Mouse (Mus musculus): ENCODE results near the gene Ndufa9. TPM values are rescaled to one million over a fixed set of nuclear protein-coding genes. Genes with fewer than 3 reads are reported as not detected.

Gene Ndufa9
- total RNA-seq (2022), result 100 to 1,000 TPM; 161 to 212 (median 180) TPM

DNA sequence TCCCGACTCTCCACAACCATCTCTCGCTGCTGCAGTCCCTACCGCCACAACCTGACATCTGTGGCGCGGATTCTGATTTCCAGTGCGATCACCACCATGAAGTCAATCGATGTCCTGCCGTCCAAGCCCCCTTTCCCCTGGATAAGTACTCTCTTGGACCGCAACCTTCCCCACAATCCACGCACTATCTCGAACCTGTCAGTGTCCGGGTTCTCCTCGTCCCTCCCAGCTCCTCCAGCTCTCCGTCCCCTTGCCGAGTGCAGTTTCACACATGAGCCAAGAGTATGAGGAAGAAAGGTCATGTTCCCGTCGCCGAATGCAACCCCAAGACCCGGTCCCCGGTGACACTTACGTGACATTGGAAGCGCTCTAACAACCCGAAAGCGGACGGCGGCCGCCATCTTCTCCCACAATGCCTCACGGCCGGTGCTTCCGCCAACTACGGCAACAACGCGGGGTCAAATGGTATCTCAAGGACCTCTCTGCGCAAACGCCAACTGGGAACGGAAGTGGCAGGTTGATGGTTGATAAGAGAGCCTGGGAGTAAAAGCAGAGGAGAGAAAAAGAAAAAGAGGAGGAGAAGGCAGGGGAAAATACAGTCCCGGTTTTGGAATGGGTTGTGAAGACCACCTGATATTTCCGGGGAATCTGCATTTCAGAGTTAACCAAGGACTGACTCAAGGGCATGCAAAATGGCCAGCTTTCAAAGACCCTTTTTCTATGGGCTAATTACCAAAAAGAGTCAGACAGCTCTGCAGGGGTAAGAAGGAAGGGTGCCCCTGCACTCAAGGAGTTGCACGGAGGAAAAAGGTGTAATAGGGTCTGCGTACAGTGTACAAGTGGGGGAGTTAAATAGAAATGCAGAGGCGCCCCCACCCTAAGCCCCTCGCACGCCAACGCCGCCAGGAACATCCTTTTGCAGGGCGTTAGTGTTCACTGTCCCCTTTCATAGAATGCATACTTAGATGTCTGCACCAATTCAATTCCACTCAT lies at the start of gene Ndufa9:
Gene Ndufa9, minus strand, starts transcription at position 425 of the 993 bp plus-strand sequence.
- peak; percentile 91 for DNase-seq

- no peak for DNase-seq
Observed at GRCm38 (mm10) chr6:126877118-126877517, 28.2 kb upstream of the Ndufa9 start.

DNA sequence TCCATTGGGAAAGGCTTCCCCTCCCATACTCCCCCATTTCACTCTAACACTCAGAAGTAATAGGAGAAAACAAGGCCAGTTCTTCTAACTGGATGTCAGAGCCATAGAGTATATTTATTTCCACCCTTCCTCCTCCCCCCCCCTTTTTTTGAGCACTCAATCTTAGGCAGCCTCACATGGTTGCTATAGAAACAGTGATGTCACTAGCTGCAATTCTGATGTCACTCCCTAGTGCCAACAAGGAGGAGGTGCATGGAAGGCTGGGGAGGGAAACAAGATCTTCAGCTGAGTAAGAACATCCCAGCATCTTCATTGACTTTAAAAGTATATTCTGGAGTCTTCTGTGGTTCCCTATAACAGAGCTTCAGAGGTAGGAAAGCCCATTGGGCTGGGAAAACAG lies 3.9 kb upstream of the Ndufa9 start, which contains the start of gene Akap3:
Gene Akap3, plus strand, starts transcription at position 218 of the 400 bp plus-strand sequence.
- no peak for DNase-seq

GRCm38 (mm10) chr6:126836628-126837027 lies 12.3 kb downstream of the Ndufa9 start:
- DNase-seq, result no peak

DNA sequence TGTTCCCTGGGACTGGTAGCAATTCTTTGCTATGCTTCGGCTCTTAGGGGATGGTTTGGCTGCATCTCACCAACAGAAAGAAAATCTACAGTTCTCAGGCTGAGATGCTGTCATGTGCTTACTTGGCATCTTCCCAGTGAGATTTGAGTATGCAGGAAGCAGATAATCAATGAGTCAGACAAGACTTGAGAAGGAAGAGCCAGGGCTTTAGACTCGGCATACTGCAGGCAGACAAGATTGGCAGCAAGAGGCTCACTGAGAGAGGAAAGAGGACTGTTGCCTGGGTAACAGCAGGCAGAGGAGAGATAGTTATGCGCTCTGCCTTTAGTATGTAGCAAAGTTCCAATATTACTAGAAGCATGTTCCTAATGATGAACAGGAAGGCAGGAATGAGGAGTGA lies 25.8 kb downstream of the Ndufa9 start:
- DNase-seq, result no peak

DNA sequence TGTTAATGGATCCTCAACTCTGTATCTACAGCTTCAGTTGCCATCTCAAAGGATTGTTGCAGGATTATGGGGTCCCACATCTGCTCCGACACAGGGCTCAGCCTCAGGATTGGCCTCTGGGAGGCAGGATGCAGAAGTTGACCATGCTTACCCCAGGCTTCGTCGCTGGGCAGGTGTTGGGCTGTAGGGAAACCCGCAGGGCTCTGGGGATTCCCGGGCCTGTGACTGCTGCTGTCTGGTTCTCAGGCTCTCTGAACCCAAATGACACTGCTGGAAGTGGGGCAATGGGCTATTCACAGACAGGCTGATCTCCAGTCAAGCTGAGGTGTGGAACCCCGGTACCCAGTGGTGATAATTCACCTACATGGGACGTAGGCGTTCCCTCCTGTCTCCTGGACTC lies 32.6 kb downstream of the Ndufa9 start:
- DNase-seq, result no peak

DNA sequence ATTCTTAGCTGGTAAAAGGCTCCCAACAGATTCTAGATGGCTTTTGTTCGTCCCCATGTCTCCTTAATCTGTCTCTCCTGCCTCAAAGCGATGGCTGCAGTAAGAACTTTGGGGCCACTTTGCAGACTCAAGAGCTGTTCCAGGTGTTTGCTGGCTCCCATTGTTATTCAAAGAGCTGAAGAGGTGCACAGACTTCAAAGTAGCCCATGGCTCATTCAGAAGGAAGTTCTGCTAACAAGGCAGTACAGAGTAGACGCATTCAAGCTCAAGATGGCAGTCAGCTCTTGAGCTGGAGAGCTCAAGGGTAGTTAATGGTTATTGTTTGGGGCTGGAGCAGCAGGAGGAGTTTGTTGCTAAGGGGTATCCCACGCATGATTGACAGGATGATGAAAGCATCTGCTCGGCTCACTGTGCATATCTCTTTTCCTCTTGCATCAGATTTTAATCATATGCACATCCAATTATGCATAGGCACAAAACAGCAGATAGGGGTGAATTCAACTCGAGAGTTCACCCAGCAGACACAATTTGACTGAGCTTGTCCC lies 33.7 kb downstream of the Ndufa9 start:
- no peak for DNase-seq

DNA sequence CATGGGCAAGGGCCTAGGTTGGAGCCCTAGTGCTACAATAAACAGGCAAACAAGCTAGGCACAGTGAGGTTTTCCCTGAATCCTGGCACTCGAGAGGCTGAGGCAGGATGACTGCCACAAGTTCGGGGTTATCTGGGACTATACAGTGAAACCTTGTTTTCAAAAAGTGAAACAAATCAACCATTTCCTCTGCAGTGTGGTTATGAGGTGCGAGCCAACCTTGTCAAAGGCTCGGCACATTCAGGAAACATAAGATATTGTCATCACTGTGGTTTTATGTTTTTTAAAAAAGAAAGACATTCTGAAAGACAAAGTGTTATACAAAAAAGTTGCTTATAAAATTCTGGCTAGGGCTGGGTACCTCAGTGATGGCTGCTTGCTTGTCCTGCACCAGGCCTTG lies 37.5 kb downstream of the Ndufa9 start:
- no peak for DNase-seq

GRCm38 (mm10) chr6:126808561-126808960 lies 40.4 kb downstream of the Ndufa9 start:
- DNase-seq, result no peak

GRCm38 (mm10) chr6:126808134-126808533 lies 40.8 kb downstream of the Ndufa9 start:
- no peak for DNase-seq

DNA sequence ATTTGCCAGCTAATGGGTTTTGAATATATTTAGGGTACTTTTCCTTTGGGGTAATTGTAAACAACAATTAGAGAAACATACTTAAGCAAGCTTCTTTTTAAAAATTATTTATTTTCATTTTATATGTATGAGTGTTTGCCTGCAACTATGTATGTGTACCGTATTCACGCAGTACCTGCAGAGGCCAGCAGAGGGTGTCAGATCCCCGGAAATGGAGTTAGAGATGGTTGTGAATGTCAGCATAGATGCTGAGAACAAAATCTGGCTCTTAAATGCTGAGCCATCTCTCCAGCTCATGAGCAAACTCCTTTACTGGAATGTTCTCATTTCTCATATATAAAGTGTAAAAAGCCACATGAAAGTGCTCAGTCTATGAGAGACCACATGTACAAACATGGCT lies 42.2 kb downstream of the Ndufa9 start:
- DNase-seq, result no peak

GRCm38 (mm10) chr6:126802946-126803345 lies 46.0 kb downstream of the Ndufa9 start:
- DNase-seq, result no peak

- DNase-seq, result no peak
Observed at GRCm38 (mm10) chr6:126794751-126795150, 54.2 kb downstream of the Ndufa9 start.

DNA sequence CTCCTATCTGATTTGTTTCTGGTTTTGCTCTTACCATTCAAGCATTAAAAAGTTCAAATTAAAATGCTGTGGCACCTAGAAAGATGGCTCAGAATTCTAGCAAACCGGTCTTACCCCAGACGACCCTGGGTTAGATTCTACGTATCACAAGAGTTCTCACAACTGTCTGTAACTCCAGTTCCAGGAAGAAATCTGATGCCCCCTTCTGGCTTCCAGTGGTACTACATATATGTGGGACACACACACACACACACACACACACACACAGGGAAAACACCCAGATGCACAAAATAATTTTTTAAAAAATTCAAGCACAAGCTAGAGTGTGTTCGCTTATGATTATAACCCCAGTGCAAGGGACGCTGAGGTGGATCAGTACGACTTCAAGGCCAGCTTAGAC lies 55.2 kb downstream of the Ndufa9 start:
- no peak for DNase-seq

DNA sequence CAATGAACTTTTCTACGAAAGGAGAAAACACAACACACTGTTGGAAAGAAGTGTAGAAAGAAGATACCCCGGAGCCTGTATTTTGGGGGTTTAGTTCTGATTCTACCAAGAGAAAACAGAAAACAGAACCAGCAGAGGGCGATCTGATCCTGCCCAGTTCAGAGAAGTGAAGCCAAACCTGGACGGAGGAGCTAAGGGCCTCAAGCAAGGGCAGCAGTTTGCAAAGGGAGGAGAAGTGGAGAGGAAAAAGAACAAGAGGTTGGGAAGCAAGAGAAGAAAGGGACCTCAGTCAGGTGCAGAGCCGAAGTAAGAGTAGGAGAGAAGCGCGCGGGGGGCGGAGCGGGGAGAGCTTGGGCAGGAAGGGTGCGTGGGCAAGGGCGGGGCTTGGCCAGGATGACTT lies 57.0 kb downstream of the Ndufa9 start:
- DNase-seq, result no peak

GRCm38 (mm10) chr6:126791488-126791887 lies 57.4 kb downstream of the Ndufa9 start:
- no peak for DNase-seq

DNA sequence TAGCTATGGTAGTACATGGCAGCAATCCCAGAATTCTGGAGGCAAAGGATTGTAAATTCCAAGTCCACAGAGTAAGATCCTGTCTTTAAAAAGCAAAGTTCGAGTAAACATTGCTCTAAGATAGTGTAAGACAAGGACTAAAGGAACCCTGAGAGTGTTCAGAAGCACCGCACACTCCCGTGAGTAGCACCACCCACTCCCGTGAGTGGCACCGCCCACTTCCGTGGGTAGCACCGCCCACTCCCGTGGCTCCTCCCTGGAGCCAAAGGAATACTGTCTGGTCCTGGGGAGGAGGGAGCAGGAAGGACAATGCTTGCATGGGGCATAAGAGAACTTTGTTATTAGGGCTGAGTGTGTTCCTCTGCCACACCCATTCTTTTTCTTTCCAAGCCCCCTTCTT lies 60.1 kb downstream of the Ndufa9 start:
- DNase-seq, result no peak

DNA sequence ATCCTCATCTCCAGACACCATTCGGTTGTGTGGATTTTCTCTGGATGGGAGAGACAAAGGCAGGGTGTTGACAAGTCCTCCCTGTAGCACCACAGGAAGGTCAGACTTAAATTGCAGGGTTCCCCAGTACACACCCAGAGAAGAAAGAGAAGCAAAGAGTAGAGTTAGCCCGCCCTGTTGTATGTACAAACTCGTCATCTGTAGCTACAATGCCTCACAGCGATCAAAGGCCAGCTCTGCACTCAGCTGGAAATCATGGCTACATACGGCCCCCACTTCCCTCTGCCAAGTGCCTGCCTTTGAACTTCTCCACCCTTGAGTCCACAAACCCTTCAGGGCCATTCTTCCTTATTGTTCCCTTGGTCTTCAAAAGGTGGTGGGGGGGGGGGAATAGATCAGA lies 64.7 kb downstream of the Ndufa9 start:
- no peak for DNase-seq

DNA sequence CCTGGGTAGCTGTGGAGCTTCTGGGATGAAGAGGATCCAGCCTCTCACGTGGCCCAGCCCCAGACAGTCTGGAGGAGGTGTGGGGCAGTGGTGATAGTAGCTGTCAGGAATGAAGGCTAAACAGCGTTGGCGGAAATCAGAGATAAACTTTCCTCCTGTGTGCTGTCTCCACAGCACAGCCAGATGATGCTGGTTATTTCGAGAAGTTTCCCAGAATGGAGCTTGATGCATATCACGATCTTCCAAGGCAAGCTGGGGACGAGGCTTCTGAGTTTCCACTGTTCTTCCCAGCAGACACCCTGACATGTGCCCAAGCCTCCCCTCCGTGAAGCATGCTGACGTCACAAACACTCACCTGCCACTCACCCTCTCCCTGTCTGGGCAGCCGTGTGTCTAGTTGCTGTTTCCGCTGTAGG lies 65.3 kb downstream of the Ndufa9 start:
- DNase-seq, result no peak

- DNase-seq, result no peak
Observed at GRCm38 (mm10) chr6:126783056-126783455, 65.9 kb downstream of the Ndufa9 start.

GRCm38 (mm10) chr6:126777889-126778288 lies 71.0 kb downstream of the Ndufa9 start:
- DNase-seq, result no peak

DNA sequence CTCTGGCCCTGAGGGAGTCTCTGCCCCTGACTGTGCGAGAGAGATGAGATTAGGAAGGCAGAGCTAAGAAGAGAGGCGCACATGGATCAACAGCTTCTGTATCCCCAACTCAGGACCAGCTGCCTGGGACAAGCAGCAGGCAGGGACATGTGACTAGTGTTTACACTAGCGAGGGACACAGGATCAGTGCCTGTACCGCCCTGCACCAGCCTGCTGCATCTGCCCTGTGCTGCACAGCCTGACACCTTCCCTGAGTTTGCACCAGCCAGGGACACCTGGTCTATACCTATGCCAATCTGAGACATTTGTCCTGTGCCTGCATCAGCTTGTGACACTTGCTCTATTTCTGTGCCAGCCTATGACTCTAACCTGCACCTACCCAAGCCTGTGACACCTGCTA lies 75.1 kb downstream of the Ndufa9 start:
- DNase-seq, result no peak

DNA sequence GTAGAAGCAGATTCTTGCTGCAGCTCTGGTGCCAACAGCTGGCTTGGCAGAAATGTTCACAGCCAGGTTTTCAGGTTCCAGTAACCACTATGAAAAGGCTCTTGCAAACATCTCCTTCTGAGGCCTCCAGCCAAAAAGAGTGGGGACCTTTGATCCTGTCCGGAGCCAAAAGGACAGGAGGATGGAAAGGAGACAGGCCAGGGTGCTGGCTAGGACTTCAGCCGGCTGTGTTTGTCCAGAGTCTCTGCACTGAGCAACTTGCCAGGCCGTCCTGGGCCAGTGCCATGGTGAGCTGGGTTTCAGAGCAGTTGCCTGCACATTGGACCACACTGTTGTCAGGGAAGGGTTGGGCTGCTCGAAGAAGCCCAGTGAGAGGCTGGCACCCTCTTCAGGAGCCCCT lies 76.6 kb downstream of the Ndufa9 start:
- no peak for DNase-seq
